Mouse (Mus musculus): ENCODE results near the gene Scn4a.

Gene Scn4a

GRCm38 (mm10) chr11:106284126-106284525, 69.0 kb downstream of the Scn4a start:
- in situ Hi-C loops (cut with MboI; ENCODE audit: unreplicated experiment in 2 of 2) = no loop called here

DNA sequence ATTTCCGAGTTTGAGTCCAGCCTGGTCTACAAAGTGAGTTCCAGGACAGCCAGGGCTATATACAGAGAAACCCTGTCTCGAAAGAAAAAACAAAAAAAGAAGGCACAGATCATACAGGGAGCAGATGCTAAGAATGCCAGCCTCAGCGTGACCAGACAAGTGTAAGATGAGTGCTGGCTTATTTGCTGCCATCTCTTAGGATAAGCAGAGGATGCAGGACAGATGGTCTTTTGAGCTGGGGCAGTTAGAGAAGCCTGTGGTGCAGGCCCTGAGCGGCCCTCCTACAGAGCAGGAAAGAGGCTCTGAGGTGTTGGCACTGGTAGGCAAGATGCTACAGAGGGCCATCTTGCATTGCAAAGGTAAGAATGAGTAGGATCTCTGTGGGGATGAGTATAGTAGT, 69.7 kb downstream of the Scn4a start:
- in situ Hi-C loops (cut with MboI; ENCODE audit: unreplicated experiment in 2 of 2) = no loop called here

GRCm38 (mm10) chr11:106282452-106282851, 70.6 kb downstream of the Scn4a start:
- in situ Hi-C loops (cut with MboI; ENCODE audit: unreplicated experiment in 2 of 2) = no loop called here

DNA sequence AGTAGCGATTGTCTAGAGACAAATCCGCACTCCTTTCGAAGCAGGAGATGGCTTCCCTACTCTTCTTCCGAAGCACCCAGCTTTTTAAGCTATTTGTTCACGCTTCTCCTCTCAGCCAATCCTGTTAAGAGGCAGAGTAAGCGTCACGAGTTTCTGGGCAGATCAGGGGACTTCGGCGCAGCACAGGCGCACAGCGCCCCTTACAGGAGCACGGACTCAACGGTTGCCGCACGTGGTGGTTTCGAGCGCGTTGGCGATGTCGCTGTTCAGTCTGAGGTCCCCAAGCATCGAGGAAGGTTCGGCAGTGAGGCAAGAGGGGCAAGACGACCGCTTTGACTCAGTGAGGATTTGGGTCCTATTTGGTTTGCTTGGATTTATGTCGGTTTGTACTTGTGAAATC, 76.6 kb downstream of the Scn4a start, which contains the start of gene Tcam1:
Gene Tcam1 (plus strand): TSS at position 219 of the 400 bp plus-strand sequence.
- in situ Hi-C loops (cut with MboI; ENCODE audit: unreplicated experiment in 2 of 2) = no loop called here

- in situ Hi-C loops (cut with MboI; ENCODE audit: unreplicated experiment in 2 of 2) = no loop called here
Observed at GRCm38 (mm10) chr11:106274971-106275411, 78.1 kb downstream of the Scn4a start.

DNA sequence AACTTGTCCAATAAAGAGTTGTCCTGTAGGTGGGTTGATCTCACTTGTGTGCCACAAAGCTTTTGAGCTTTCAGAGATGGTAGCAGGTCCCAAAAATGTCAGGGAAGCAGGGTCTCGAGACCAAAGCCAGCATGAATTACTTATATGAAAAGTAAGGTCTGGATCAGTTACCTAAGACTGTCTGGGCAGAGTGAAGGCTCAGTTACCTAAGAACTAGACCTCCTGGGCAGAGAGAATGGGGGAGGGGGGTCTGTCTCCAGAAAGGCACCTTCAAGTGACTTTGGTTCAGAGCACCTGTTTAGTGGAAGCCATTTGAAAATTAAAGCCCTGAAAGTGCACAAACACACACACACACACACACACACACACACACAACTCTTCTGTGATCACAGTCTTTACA, 78.7 kb downstream of the Scn4a start:
- in situ Hi-C loops (cut with MboI; ENCODE audit: unreplicated experiment in 2 of 2) = no loop called here

DNA sequence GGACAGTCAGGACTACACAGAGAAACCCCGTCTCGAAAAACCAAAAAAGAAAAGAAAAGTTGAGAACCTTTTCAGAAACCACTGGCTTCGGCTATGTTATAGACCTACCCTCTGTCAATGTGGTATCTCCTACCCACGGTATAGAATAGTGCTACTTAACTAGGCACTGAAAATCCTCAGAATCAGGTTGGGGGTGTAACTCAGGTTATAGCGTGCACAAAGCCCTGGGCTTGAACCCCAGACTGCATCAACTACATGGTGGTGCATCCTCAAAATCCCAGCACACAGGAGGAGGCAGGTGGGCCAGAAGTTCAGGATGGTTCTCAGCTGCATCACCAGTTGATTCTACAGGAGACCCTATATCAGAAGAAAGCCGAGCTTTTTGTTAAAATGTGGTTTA, 79.3 kb downstream of the Scn4a start:
- in situ Hi-C loops (cut with MboI; ENCODE audit: unreplicated experiment in 2 of 2) = no loop called here

- in situ Hi-C loops (cut with MboI; ENCODE audit: unreplicated experiment in 2 of 2) = no loop called here
Observed at GRCm38 (mm10) chr11:106273311-106273684, 79.8 kb downstream of the Scn4a start.

DNA sequence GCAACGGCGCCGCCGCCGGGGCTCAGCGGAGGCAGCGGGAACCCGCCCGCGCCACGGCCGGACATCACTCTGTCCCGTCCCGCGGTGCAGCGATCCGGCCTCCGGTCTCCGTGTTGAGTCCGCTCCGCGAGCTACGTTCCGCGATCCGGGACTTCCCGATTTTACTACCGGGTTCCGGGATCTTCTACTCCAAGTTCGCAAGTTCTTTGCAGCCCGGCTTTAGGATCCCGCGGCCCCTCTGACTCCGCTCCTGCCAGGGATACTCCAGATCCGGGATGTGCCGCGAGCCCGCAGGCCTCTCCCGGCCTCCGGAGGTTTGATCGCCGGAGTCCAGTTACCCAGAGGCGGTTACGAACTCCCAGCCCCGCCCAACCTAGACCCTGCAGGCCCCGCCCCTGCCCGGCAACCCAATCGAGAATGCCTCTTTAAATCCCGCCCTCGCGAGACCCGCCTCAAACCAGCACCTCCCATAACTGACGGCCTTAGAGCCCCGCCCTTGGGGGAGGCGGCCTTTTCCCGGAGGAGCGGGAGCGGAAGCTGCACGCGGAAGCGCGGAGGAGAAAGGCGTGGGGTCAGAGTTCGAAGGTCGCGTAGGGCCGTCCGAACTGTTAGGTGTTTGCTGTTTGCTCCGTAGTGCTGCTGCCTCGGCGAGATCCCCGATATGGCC, 80.3 kb downstream of the Scn4a start, which contains the start of gene Smarcd2:
Gene Smarcd2 (minus strand): TSS at position 329 of the 667 bp plus-strand sequence.
- in situ Hi-C loops (cut with MboI; ENCODE audit: unreplicated experiment in 2 of 2) = no loop called here

- in situ Hi-C loops (cut with MboI; ENCODE audit: unreplicated experiment in 2 of 2) = no loop called here
Observed at GRCm38 (mm10) chr11:106271794-106272643, 81.1 kb downstream of the Scn4a start.

GRCm38 (mm10) chr11:106271131-106271793, 81.8 kb downstream of the Scn4a start:
- in situ Hi-C loops (cut with MboI; ENCODE audit: unreplicated experiment in 2 of 2) = no loop called here

DNA sequence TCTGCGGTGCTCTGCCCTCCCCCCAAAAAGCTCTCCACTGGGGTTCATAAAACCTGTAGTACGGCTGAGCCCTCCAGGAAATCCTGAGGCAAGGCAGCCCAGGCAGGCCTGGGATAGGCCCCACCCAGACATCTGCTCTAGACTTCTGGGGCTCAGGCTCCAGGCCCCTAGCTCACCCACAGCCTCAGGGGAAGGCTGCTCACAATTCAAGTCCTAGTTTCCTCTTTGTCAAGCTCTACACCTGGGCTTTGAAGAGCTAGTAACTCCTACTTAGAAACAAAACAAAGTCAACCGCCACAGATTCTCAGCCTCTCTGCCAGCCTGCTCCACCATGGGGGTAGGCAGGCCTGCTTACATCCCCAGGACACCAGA, 84.0 kb downstream of the Scn4a start:
- in situ Hi-C loops (cut with MboI; ENCODE audit: unreplicated experiment in 2 of 2) = loop anchor here in 1 of 2 experiments (5.0 kb wide), 1 partner anchor 47 kb away; no protein-coding TSS in a partner anchor
